Mouse (Mus musculus): Measurements from ENCODE around the gene Sirt5. TPM values are rescaled to one million over a fixed set of nuclear protein-coding genes. Genes with fewer than 3 reads are reported as not detected.

Sirt5 gene
- polyA plus RNA-seq, 1 experiment: 6.7 TPM

- TF ChIP-seq MYOG (IDR thresholded peaks at IDR 0.05; ENCODE audit: control insufficient read depth in 1 of 3, insufficient read depth in 1 of 3, insufficient read length in 2 of 3, low read depth in 2 of 3) (no peak), MAX (IDR thresholded peaks at IDR 0.05; ENCODE audit: low read depth) (no peak), REST (IDR thresholded peaks at IDR 0.05; ENCODE audit: insufficient read depth, insufficient read length) (no peak), POLR2AphosphoS2 (IDR thresholded peaks at IDR 0.05; ENCODE audit: insufficient read length, low read depth) (no peak), CEBPB (IDR thresholded peaks at IDR 0.05; ENCODE audit: insufficient read depth, poor library complexity, severe bottlenecking) (no peak), SRF (IDR thresholded peaks at IDR 0.05; ENCODE audit: control insufficient read depth, insufficient read length, low read depth) (no peak), TCF3 (IDR thresholded peaks at IDR 0.05; ENCODE audit: insufficient read length, low read depth) (no peak), POLR2A (IDR thresholded peaks at IDR 0.05; ENCODE audit: insufficient read length, low read depth) (no peak), MYOD1 (IDR thresholded peaks at IDR 0.05; ENCODE audit: control insufficient read depth in 1 of 3, insufficient read length in 2 of 3, low read depth in 2 of 3) (no peak)
- no peak overlapping the region for H3ac ChIP-seq (ENCODE audit: control insufficient read depth, insufficient read length)
- H3K4me2 ChIP-seq (ENCODE audit: low read depth): no peak overlapping the region
- no peaks in the 10 kb centered on the region for H3K27me3 ChIP-seq (ENCODE audit: control insufficient read depth, insufficient read depth, insufficient read length)
- H3K79me2 ChIP-seq (ENCODE audit: control insufficient read depth, insufficient read depth): peaks cover 94% of the 10 kb centered on the region
- no peak overlapping the region for H3K4me3 ChIP-seq
- no peaks in the 10 kb centered on the region for H3K36me3 ChIP-seq (ENCODE audit: control insufficient read depth, insufficient read depth)
Measured at GRCm38 (mm10) chr13:43440376-43440775, 75.1 kb downstream of the Sirt5 start.

- H3K4me3 ChIP-seq: no peak overlapping the region
- peaks cover 93% of the 10 kb centered on the region for H3K79me2 ChIP-seq (ENCODE audit: control insufficient read depth, insufficient read depth)
- peak overlapping the region; percentile 20 for H3K4me2 ChIP-seq (ENCODE audit: low read depth)
- no peak for TF ChIP-seq POLR2A (IDR thresholded peaks at IDR 0.05; ENCODE audit: insufficient read length, low read depth)
- TF ChIP-seq MAX (IDR thresholded peaks at IDR 0.05; ENCODE audit: low read depth): no peak
- no peak for TF ChIP-seq MYOD1 (IDR thresholded peaks at IDR 0.05; ENCODE audit: control insufficient read depth in 1 of 3, insufficient read length in 2 of 3, low read depth in 2 of 3)
- no peak for TF ChIP-seq E2F4 (IDR thresholded peaks at IDR 0.05; ENCODE audit: insufficient read depth)
- no peak for TF ChIP-seq MYOG (IDR thresholded peaks at IDR 0.05; ENCODE audit: control insufficient read depth in 1 of 3, insufficient read depth in 1 of 3, insufficient read length in 2 of 3, low read depth in 2 of 3)
- no peak for TF ChIP-seq REST (IDR thresholded peaks at IDR 0.05; ENCODE audit: insufficient read depth, insufficient read length)
- no peak for TF ChIP-seq SRF (IDR thresholded peaks at IDR 0.05; ENCODE audit: control insufficient read depth, insufficient read length, low read depth)
- TF ChIP-seq POLR2AphosphoS2 (IDR thresholded peaks at IDR 0.05; ENCODE audit: insufficient read length, low read depth): no peak
- no peak for TF ChIP-seq TCF12 (IDR thresholded peaks at IDR 0.05; ENCODE audit: insufficient read depth, poor library complexity, severe bottlenecking)
- TF ChIP-seq TCF3 (IDR thresholded peaks at IDR 0.05; ENCODE audit: insufficient read length, low read depth): no peak
- no peak for TF ChIP-seq CEBPB (IDR thresholded peaks at IDR 0.05; ENCODE audit: insufficient read depth, poor library complexity, severe bottlenecking)
- no peak for TF ChIP-seq USF1 (IDR thresholded peaks at IDR 0.05; ENCODE audit: low read depth)
- H3K36me3 ChIP-seq (ENCODE audit: control insufficient read depth, insufficient read depth): no peaks in the 10 kb centered on the region
- no peak overlapping the region for H3ac ChIP-seq (ENCODE audit: control insufficient read depth, insufficient read length)
- H3K27me3 ChIP-seq (ENCODE audit: control insufficient read depth, insufficient read depth, insufficient read length): no peaks in the 10 kb centered on the region
Measured at GRCm38 (mm10) chr13:43442551-43442950, 77.3 kb downstream of the Sirt5 start.

GRCm38 (mm10) chr13:43443706-43444105 lies 78.4 kb downstream of the Sirt5 start:
- Histone ChIP-seq H3K27me3 (ENCODE audit: control insufficient read depth, insufficient read depth, insufficient read length) (no peaks in the 10 kb centered on the region), H3K36me3 (ENCODE audit: control insufficient read depth, insufficient read depth) (no peaks in the 10 kb centered on the region), H3ac (ENCODE audit: control insufficient read depth, insufficient read length) (no peak overlapping the region), H3K79me2 (ENCODE audit: control insufficient read depth, insufficient read depth) (peaks cover 92% of the 10 kb centered on the region), H3K4me3 (no peak overlapping the region), H3K4me2 (ENCODE audit: low read depth) (no peak overlapping the region)
- TF ChIP-seq MYOG (IDR thresholded peaks at IDR 0.05; ENCODE audit: control insufficient read depth in 1 of 3, insufficient read depth in 1 of 3, insufficient read length in 2 of 3, low read depth in 2 of 3) (no peak), TCF3 (IDR thresholded peaks at IDR 0.05; ENCODE audit: insufficient read length, low read depth) (no peak), POLR2AphosphoS2 (IDR thresholded peaks at IDR 0.05; ENCODE audit: insufficient read length, low read depth) (no peak)

GRCm38 (mm10) chr13:43444717-43445116 lies 79.4 kb downstream of the Sirt5 start:
- Histone ChIP-seq H3K4me2 (ENCODE audit: low read depth) (no peak overlapping the region), H3K27me3 (ENCODE audit: control insufficient read depth, insufficient read depth, insufficient read length) (no peaks in the 10 kb centered on the region), H3ac (ENCODE audit: control insufficient read depth, insufficient read length) (no peak overlapping the region), H3K36me3 (ENCODE audit: control insufficient read depth, insufficient read depth) (no peaks in the 10 kb centered on the region), H3K4me3 (no peak overlapping the region), H3K79me2 (ENCODE audit: control insufficient read depth, insufficient read depth) (peaks cover 92% of the 10 kb centered on the region)
- no peak for TF ChIP-seq TCF3 (IDR thresholded peaks at IDR 0.05; ENCODE audit: insufficient read length, low read depth)
- TF ChIP-seq USF1 (IDR thresholded peaks at IDR 0.05; ENCODE audit: low read depth): no peak
- TF ChIP-seq CEBPB (IDR thresholded peaks at IDR 0.05; ENCODE audit: insufficient read depth, poor library complexity, severe bottlenecking): no peak
- no peak for TF ChIP-seq MAX (IDR thresholded peaks at IDR 0.05; ENCODE audit: low read depth)
- no peak for TF ChIP-seq POLR2A (IDR thresholded peaks at IDR 0.05; ENCODE audit: insufficient read length, low read depth)
- no peak for TF ChIP-seq POLR2AphosphoS2 (IDR thresholded peaks at IDR 0.05; ENCODE audit: insufficient read length, low read depth)
- no peak for TF ChIP-seq SRF (IDR thresholded peaks at IDR 0.05; ENCODE audit: control insufficient read depth, insufficient read length, low read depth)
- no peak for TF ChIP-seq MYOD1 (IDR thresholded peaks at IDR 0.05; ENCODE audit: control insufficient read depth in 1 of 3, insufficient read length in 2 of 3, low read depth in 2 of 3)
- no peak for TF ChIP-seq REST (IDR thresholded peaks at IDR 0.05; ENCODE audit: insufficient read depth, insufficient read length)
- TF ChIP-seq TCF12 (IDR thresholded peaks at IDR 0.05; ENCODE audit: insufficient read depth, poor library complexity, severe bottlenecking): no peak
- TF ChIP-seq MYOG (IDR thresholded peaks at IDR 0.05; ENCODE audit: control insufficient read depth in 1 of 3, insufficient read depth in 1 of 3, insufficient read length in 2 of 3, low read depth in 2 of 3): no peak
- TF ChIP-seq E2F4 (IDR thresholded peaks at IDR 0.05; ENCODE audit: insufficient read depth): no peak

Other genes with a start within 250 kb of the Sirt5 start
- gene Tbc1d7, start 194.0 kb upstream of the Sirt5 start, polyA plus RNA-seq (2012; fragmentation: generic; extraction: Trizol): 31.4 TPM
- 6.5 TPM for gene Gfod1, start 61.3 kb upstream of the Sirt5 start, polyA plus RNA-seq (2012; fragmentation: generic; extraction: Trizol)
- gene Nol7, start 32.9 kb downstream of the Sirt5 start, polyA plus RNA-seq (2012; fragmentation: generic; extraction: Trizol): 87.8 TPM
- gene Ranbp9, start 115.8 kb downstream of the Sirt5 start, polyA plus RNA-seq (2012; fragmentation: generic; extraction: Trizol): 23.1 TPM
- gene Mcur1, start 194.7 kb downstream of the Sirt5 start, polyA plus RNA-seq (2012; fragmentation: generic; extraction: Trizol): 5.7 TPM